In the genomic region with DNA sequence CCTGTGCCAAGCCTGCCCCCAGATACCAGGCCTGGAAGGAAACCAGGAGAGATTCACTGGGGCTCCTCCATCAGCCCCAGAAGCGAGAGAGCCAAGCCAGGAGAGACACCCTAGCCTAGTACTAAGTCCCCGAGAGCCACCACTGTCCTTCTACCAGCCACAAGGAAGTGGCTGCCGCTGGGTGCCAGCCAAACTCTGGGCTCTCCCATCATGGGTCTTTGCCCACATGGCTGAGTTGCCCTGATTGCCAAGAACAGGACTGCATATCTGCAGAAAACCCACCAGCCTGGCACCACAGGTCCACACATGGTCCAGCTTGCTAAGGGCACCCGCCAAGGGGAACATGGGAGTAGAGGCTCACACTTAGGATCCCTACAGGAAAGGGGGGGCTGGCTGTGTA, we compare ENCODE assay signal across 8 mouse cellular contexts. TPM values are rescaled to one million over a fixed set of nuclear protein-coding genes. Genes with fewer than 3 reads are reported as not detected.
A peak's percentile ranks its signal among the peaks of the same experiment; 100 is the strongest.
DNase-seq lines count a peak whose midpoint lies in the region; ATAC-seq lines count a peak whose summit lies in the region.

No protein-coding gene starts in this region.

- 80% methylated on average over 4 of the region's 4 CpGs for WGBS in liver, embryonic 11.5 days

- no peaks in the 10 kb centered on the region for H3K27me3 ChIP-seq in liver, embryonic 11.5 days (replicated peaks; ENCODE audit: control insufficient read depth, insufficient read depth, low read length)

- peak; percentile 77 for DNase-seq in layer of hippocampus, adult 11-12 months (ENCODE audit: low spot score)
- no peak for DNase-seq in layer of hippocampus, adult 9-10 months (ENCODE audit: low spot score)
- peak; percentile 53 to 64 for DNase-seq in cerebellum, postnatal 36 days
- DNase-seq in heart, adult 8-10 months (ENCODE audit: low spot score): peak; percentile 63
- peak; percentile 59 for DNase-seq in kidney, adult 18-20 months
- DNase-seq in liver, embryonic 11.5 days (ENCODE audit: low spot score): no peak
- no peak for DNase-seq in B cell, adult 2 months

- peak overlapping the region; percentile 89 for H3K4me3 ChIP-seq in liver, embryonic 11.5 days (ENCODE audit: low read depth, low read length)

- H3K4me1 ChIP-seq in liver, embryonic 11.5 days (replicated peaks; ENCODE audit: control insufficient read depth, insufficient read depth, low read length): peaks cover 55% of the 10 kb centered on the region

- peaks cover 7% of the 10 kb centered on the region for H3K36me3 ChIP-seq in liver, embryonic 11.5 days (ENCODE audit: control insufficient read depth, insufficient read depth, low read length)

- no peaks in the 10 kb centered on the region for H3K9me3 ChIP-seq in liver, embryonic 11.5 days (ENCODE audit: control insufficient read depth, low read length)

- H3K9ac ChIP-seq in liver, embryonic 11.5 days (ENCODE audit: low read depth, low read length): no peak overlapping the region

- no peak for ATAC-seq in liver, embryonic 11.5 days (replicated peaks; ENCODE audit: low FRiP score)
- ATAC-seq in monocyte, adult 5-6 weeks (replicated peaks; ENCODE audit: insufficient number of reproducible peaks, low FRiP score, low TSS enrichment, poor library complexity, severe bottlenecking): peak; percentile 20; the same call in 1 of the 2 replicates

- H3K4me2 ChIP-seq in liver, embryonic 11.5 days: peak overlapping the region; percentile 83

- no peak overlapping the region for H3K27ac ChIP-seq in liver, embryonic 11.5 days (ENCODE audit: low read depth, low read length)

RNA-seq across cellular contexts. Expression of gene Csnk1e, which starts 15.1 kb away (rescaled TPM):
- total RNA-seq in heart, adult 8-10 months (2022): 10 to 100 TPM; 49.3 to 64.6 (median 56.6) TPM
- polyA plus RNA-seq in liver, embryonic 11.5 days (2014; fragmentation: Nextera tagmentation; extraction: Ambion mirVana): 39.2 and 42.5 TPM in 2 replicates
- 40.4 to 66.9 TPM (median 49.9 TPM) in 3 replicates for total RNA-seq in monocyte, adult 5-6 weeks (2017)

RNA-seq across cellular contexts. Expression of gene Tmem184b, which starts 36.9 kb away (rescaled TPM):
- total RNA-seq in heart, adult 8-10 months (2022): 10 to 100 TPM; 34.6 to 46.1 (median 39.0) TPM
- 36.4 and 38.8 TPM in 2 replicates for polyA plus RNA-seq in liver, embryonic 11.5 days (2014; fragmentation: Nextera tagmentation; extraction: Ambion mirVana)
- 10.6 to 25.9 TPM (median 19.9 TPM) in 3 replicates for total RNA-seq in monocyte, adult 5-6 weeks (2017)

Comparison
In these comparisons a context has a peak if more than half of its experiments do, and no peak if none do; other contexts are left out.
1. DNase-seq: peak in layer of hippocampus, adult 11-12 months (single experiment), cerebellum, postnatal 36 days (2 of 2), heart, adult 8-10 months (single experiment) and kidney, adult 18-20 months (single experiment); none in layer of hippocampus, adult 9-10 months (single experiment), liver, embryonic 11.5 days (single experiment) and B cell, adult 2 months (0 of 2).